Mouse (Mus musculus) stomach, postnatal 0 days (tissue): ENCODE results near the gene Vmn1r85.

Experiments
- CTCF ChIP-seq: IDR thresholded peaks from 2 replicates; pipeline ENCODE4 v1.5.1; 2016; ENCODE audit warnings: antibody characterized with exemption, low read depth, mild to moderate bottlenecking, moderate library complexity
- EP300 ChIP-seq: optimal IDR thresholded peaks from 2 replicates; pipeline ENCODE3; 2016; ENCODE audit warnings: antibody characterized with exemption

DNA sequence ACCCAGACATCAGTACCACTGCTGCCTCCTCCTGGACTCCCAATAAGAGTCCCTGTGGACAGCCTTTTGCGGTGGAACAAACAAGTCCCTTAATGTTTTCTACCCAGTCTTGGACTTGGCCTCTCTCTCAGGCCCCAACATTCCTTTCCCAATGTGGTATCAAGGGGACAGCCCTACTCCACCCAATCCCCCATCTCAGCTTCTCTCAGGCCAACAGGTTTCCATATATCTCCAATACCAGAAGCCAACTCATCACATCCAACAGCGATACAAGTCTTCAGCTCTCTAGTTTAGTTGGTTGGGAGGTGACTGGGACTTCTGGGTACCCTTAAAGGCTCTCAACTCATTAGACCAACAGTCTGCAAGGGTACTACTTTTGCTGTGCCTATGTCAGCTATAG is 41.5 kb downstream of the Vmn1r85 start:
- 0 out of 2 replicates have a peak, but pooled peaks have one; percentile 9 for TF ChIP-seq CTCF
- no peak for TF ChIP-seq EP300
